Mouse (Mus musculus): ENCODE measurements around the gene Rita1. TPM values are rescaled to one million over a fixed set of nuclear protein-coding genes. Genes with fewer than 3 reads are reported as not detected.

Rita1 gene
- polyA plus RNA-seq, 1 experiment from 2014 or later = 26.5 TPM

DNA sequence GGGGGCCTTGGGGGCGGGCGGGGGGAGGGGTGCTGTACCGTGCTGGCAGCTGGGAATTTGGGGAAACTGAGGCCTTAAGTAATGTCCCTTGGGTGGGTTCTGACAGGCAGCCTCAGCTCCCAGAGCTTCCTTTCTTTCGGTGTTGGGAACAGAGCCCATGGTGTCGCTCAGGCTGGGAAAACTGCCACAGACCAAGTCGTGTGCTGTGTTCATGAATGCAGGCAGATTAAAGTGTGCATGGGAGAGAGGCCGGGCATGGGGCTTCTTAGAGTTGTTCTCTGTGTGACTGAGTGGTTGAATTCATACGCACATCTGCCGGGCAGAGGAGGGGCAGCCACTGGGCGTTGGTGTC is 9.4 kb upstream of the Rita1 start:
- Histone ChIP-seq H3K27me3 (ENCODE audit: control insufficient read depth, insufficient read depth, low read length) (no peaks in the 10 kb centered on the region), H3K4me1 (ENCODE audit: control insufficient read depth, insufficient read depth, low read length) (no peaks in the 10 kb centered on the region), H3K9me3 (ENCODE audit: control insufficient read depth, low read length) (no peaks in the 10 kb centered on the region), H3K4me3 (ENCODE audit: low read depth, low read length) (no peak overlapping the region), H3K9ac (replicated peaks; ENCODE audit: low read depth, low read length) (no peak overlapping the region), H3K27ac (ENCODE audit: low read depth, low read length) (no peak overlapping the region), H3K36me3 (ENCODE audit: control insufficient read depth, insufficient read depth, low read length) (peaks cover 53% of the 10 kb centered on the region), H3K4me2 (ENCODE audit: low read depth, low read length) (no peak overlapping the region)
- no peak for ATAC-seq (ENCODE audit: low read depth)
- WGBS = 92% methylated on average over 10 of the region's 10 CpGs

DNA sequence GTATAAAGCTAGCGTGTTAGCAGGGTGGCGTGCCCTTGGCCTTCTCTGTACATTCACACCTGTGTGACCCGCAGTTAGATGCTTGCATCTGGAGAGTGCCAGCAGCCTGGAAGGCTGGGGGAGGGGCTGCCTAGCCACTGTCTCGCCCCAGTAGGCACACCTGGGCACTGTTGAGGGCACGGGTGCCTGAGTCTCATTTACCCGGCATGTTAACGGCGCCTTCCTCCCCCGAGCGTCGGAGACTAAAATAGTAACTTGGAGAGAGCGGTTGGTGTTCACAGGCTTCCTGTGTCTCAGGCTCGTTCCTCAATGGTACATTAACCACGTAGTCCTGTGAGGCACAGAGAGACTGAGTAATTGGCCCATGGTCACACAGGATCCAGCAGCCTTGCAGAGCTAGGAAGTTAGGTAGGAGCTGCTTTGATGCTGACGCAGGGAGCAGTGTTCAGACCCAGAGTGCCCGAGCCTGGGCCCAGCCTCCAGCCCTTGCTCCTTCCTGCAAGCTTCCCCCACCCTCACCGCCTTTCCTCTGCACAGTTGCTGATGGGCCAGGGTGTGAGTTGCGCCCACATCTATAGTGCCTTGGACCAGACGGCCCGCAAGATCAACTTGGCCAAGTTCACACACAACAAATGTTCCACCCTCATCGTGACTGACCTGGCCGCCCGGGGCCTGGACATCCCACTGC is 8.8 kb upstream of the Rita1 start:
- Histone ChIP-seq H3K4me1 (ENCODE audit: control insufficient read depth, insufficient read depth, low read length) (no peaks in the 10 kb centered on the region), H3K9me3 (ENCODE audit: control insufficient read depth, low read length) (no peaks in the 10 kb centered on the region), H3K9ac (replicated peaks; ENCODE audit: low read depth, low read length) (no peak overlapping the region), H3K27ac (ENCODE audit: low read depth, low read length) (no peak overlapping the region), H3K36me3 (ENCODE audit: control insufficient read depth, insufficient read depth, low read length) (peaks cover 53% of the 10 kb centered on the region), H3K4me2 (ENCODE audit: low read depth, low read length) (no peak overlapping the region), H3K27me3 (ENCODE audit: control insufficient read depth, insufficient read depth, low read length) (no peaks in the 10 kb centered on the region), H3K4me3 (ENCODE audit: low read depth, low read length) (no peak overlapping the region)
- no peak for ATAC-seq (ENCODE audit: low read depth)
- 93% methylated on average over 23 of the region's 23 CpGs for WGBS

DNA sequence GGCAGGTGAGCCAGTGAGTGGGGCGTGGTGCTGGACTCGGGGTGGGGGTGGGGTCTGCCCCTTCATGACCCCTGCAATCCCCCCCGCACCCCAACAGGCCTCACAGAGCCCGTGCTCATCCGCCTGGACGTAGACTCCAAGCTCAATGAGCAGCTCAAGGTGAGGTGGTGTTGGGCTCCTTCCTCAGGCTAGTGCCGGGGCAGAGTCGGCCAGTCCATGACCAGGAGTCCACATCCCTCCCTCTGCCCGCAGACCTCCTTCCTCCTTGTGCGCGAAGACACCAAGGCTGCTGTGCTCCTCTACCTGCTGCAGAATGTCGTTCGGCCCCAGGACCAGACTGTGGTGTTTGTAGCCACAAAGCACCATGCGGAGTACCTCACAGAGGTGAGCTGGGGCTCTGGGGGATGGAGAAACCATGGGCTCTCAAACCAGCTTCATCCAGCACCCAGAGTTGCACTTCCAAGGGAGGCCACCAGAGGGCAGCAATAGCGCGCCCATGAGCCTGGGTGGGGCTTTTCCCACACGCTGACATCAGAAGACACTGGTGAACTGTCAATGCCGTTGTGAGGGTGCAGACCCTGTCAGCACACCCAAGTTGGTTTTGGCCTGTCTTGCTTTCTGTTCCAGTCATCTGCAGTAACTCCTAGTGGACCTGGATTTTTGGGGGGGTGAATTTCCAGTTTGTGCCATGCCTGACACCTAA is 8.1 kb upstream of the Rita1 start:
- Histone ChIP-seq H3K27me3 (ENCODE audit: control insufficient read depth, insufficient read depth, low read length) (no peaks in the 10 kb centered on the region), H3K27ac (ENCODE audit: low read depth, low read length) (no peak overlapping the region), H3K4me3 (ENCODE audit: low read depth, low read length) (no peak overlapping the region), H3K36me3 (ENCODE audit: control insufficient read depth, insufficient read depth, low read length) (peaks cover 53% of the 10 kb centered on the region), H3K4me1 (ENCODE audit: control insufficient read depth, insufficient read depth, low read length) (no peaks in the 10 kb centered on the region), H3K9ac (replicated peaks; ENCODE audit: low read depth, low read length) (no peak overlapping the region), H3K9me3 (ENCODE audit: control insufficient read depth, low read length) (no peaks in the 10 kb centered on the region), H3K4me2 (ENCODE audit: low read depth, low read length) (no peak overlapping the region)
- ATAC-seq (ENCODE audit: low read depth) = no peak
- 72% methylated on average over 18 of the region's 18 CpGs for WGBS

DNA sequence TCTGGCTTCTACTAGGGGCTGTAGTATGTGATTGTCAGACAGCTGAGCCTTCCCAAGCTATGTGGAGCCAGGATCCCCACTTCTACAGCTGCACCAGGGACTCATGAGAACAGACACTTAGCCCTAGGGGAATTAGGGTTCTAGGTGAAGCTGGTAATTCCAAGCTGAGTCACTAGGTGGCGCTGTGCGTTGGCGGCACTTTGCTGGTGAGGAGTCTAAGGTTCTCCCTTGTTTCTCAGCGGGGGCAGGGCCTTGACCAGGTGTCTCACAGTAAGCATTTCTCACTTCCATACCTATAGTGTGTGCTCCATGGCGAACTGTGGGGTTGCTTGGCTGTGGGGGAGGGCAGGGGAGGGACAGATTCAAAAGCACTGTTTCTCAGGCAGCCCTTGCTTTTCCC is 6.8 kb upstream of the Rita1 start:
- Histone ChIP-seq H3K27me3 (ENCODE audit: control insufficient read depth, insufficient read depth, low read length) (no peaks in the 10 kb centered on the region), H3K9ac (replicated peaks; ENCODE audit: low read depth, low read length) (no peak overlapping the region), H3K36me3 (ENCODE audit: control insufficient read depth, insufficient read depth, low read length) (peaks cover 41% of the 10 kb centered on the region), H3K4me1 (ENCODE audit: control insufficient read depth, insufficient read depth, low read length) (0 out of 2 replicates have a peak, but pooled peaks cover under 1% of the 10 kb centered on the region), H3K27ac (ENCODE audit: low read depth, low read length) (no peak overlapping the region), H3K4me3 (ENCODE audit: low read depth, low read length) (no peak overlapping the region), H3K9me3 (ENCODE audit: control insufficient read depth, low read length) (no peaks in the 10 kb centered on the region), H3K4me2 (ENCODE audit: low read depth, low read length) (no peak overlapping the region)
- 17% methylated on average over 5 of the region's 5 CpGs for WGBS
- ATAC-seq (ENCODE audit: low read depth) = no peak

DNA sequence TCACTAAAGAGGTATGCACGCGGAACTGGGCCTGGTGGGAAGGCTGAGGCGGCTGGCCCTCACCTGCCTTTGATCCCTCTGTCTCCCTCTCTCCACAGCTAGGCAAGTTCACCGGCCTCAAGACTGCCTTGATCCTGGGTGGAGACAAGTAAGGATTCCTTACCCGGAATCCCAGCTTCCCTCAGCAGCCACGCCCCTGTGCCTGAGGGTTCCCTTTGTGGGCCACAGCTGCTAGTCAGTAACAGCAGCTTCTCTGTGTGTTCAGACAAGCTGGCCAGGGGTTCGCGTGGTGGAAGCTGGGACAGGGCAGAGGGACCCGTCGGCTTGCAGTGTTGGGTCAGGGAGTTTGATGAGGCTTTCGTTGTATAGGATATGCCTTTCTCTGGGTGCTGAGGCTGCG is 6.4 kb upstream of the Rita1 start:
- H3K27ac ChIP-seq (ENCODE audit: low read depth, low read length) = no peak overlapping the region
- peaks cover 37% of the 10 kb centered on the region for H3K36me3 ChIP-seq (ENCODE audit: control insufficient read depth, insufficient read depth, low read length)
- no peaks in the 10 kb centered on the region for H3K27me3 ChIP-seq (ENCODE audit: control insufficient read depth, insufficient read depth, low read length)
- H3K4me2 ChIP-seq (ENCODE audit: low read depth, low read length) = no peak overlapping the region
- H3K4me1 ChIP-seq (ENCODE audit: control insufficient read depth, insufficient read depth, low read length) = peaks cover 5% of the 10 kb centered on the region
- ATAC-seq (ENCODE audit: low read depth) = no peak
- H3K4me3 ChIP-seq (ENCODE audit: low read depth, low read length) = no peak overlapping the region
- WGBS = 90% methylated on average over 12 of the region's 12 CpGs
- H3K9me3 ChIP-seq (ENCODE audit: control insufficient read depth, low read length) = no peaks in the 10 kb centered on the region
- H3K9ac ChIP-seq (replicated peaks; ENCODE audit: low read depth, low read length) = no peak overlapping the region

DNA sequence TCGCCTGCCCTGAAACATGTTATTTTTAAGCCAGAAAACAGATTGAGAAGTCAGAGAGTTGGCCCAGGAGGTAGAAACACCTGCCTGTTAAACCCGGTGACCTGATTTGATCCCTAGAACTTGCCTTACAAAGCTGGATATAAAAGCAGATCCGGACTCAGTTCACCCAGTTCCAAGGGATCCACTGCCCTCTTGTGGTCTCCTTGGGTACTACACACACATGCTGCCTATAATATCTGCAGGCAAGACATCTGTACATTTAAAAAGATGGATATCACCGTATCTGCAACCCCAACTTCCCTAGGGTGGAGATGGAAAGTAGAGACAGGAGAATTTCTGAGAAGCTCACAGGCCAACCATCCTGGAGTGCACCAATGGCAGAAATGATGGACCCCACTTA is 3.5 kb upstream of the Rita1 start:
- no peaks in the 10 kb centered on the region for H3K27me3 ChIP-seq (ENCODE audit: control insufficient read depth, insufficient read depth, low read length)
- H3K4me1 ChIP-seq (ENCODE audit: control insufficient read depth, insufficient read depth, low read length) = peaks cover 17% of the 10 kb centered on the region
- H3K4me2 ChIP-seq (ENCODE audit: low read depth, low read length) = no peak overlapping the region
- no peaks in the 10 kb centered on the region for H3K9me3 ChIP-seq (ENCODE audit: control insufficient read depth, low read length)
- H3K9ac ChIP-seq (replicated peaks; ENCODE audit: low read depth, low read length) = no peak overlapping the region
- ATAC-seq (ENCODE audit: low read depth) = no peak
- 94% methylated on average over 4 of the region's 4 CpGs for WGBS
- peaks cover 16% of the 10 kb centered on the region for H3K36me3 ChIP-seq (ENCODE audit: control insufficient read depth, insufficient read depth, low read length)
- H3K27ac ChIP-seq (ENCODE audit: low read depth, low read length) = no peak overlapping the region
- no peak overlapping the region for H3K4me3 ChIP-seq (ENCODE audit: low read depth, low read length)

DNA sequence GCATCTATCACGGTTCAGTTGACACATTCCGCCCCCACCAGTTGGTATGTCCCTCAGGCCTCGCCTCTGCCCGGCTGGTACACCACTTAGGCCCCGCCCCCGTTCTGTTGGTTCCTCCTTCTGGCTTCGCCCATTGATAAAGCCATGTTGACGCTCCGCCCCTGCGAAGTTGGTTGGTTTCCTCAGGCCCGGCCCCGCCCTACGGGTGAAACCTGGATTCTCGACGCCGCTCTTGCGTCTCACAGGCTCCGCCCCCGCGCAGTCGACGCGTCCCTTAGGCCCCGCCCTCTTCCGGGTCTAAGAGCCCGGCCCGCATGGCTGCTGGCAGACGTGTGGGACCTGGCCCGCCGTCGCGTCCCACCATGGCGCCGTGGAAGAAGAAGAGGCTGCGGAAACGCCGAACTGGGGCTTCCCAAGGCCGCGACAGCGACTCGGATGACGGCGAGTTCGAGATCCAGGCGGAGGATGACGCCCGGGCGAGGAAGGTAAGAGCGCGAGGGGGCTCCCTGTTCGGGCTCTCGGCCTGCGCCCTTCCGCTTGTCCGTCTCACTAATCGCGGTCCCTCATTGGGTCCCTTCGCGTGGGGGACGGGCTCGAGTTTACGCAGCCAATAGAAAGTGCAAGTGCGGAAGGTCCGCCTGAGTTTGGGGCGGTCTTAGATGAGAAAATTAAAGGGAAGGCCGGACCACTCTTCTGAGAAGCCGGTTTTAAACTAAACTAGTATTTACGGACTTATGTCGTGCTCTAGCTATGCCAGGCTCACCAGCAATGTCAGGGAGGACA is 624 bp upstream of the Rita1 start:
- under 1% methylated on average over 69 of the region's 69 CpGs for WGBS
- Histone ChIP-seq H3K27me3 (ENCODE audit: control insufficient read depth, insufficient read depth, low read length) (no peaks in the 10 kb centered on the region), H3K9ac (replicated peaks; ENCODE audit: low read depth, low read length) (peak overlapping the region; percentile 58), H3K4me3 (ENCODE audit: low read depth, low read length) (peak overlapping the region; percentile 60), H3K27ac (ENCODE audit: low read depth, low read length) (peak overlapping the region; percentile 88), H3K36me3 (ENCODE audit: control insufficient read depth, insufficient read depth, low read length) (peaks cover 10% of the 10 kb centered on the region), H3K4me1 (ENCODE audit: control insufficient read depth, insufficient read depth, low read length) (peaks cover 22% of the 10 kb centered on the region), H3K9me3 (ENCODE audit: control insufficient read depth, low read length) (no peaks in the 10 kb centered on the region), H3K4me2 (ENCODE audit: low read depth, low read length) (peak overlapping the region; percentile 85)
- ATAC-seq (ENCODE audit: low read depth) = peak; percentile 94

DNA sequence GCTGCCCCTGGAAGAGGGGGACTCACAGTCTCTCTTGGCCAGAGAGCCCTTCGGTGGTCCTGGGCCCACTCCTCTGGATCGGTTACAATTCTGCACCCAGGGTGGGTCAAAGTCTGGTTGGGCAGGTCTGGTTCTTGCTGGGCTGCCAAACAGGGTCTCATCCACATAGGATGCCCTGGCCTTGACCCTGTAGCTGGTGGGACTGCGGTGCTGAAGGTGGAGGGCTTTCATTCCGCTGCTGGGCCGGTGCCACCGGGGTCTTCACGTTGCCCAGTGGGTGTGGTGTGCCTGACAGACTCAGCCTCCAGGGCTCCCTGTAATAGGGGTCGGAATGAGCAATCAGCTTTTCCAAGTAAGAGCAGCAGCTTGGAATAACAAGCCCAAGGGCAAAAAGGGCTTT is 973 bp downstream of the Rita1 start:
- Histone ChIP-seq H3K9me3 (ENCODE audit: control insufficient read depth, low read length) (no peaks in the 10 kb centered on the region), H3K4me2 (ENCODE audit: low read depth, low read length) (peak overlapping the region; percentile 85), H3K36me3 (ENCODE audit: control insufficient read depth, insufficient read depth, low read length) (no peaks in the 10 kb centered on the region), H3K27ac (ENCODE audit: low read depth, low read length) (no peak overlapping the region), H3K9ac (replicated peaks; ENCODE audit: low read depth, low read length) (peak overlapping the region; percentile 57), H3K4me3 (ENCODE audit: low read depth, low read length) (peak overlapping the region; percentile 60), H3K27me3 (ENCODE audit: control insufficient read depth, insufficient read depth, low read length) (no peaks in the 10 kb centered on the region), H3K4me1 (ENCODE audit: control insufficient read depth, insufficient read depth, low read length) (peaks cover 22% of the 10 kb centered on the region)
- 48% methylated on average over 8 of the region's 8 CpGs for WGBS
- no peak for ATAC-seq (ENCODE audit: low read depth)

DNA sequence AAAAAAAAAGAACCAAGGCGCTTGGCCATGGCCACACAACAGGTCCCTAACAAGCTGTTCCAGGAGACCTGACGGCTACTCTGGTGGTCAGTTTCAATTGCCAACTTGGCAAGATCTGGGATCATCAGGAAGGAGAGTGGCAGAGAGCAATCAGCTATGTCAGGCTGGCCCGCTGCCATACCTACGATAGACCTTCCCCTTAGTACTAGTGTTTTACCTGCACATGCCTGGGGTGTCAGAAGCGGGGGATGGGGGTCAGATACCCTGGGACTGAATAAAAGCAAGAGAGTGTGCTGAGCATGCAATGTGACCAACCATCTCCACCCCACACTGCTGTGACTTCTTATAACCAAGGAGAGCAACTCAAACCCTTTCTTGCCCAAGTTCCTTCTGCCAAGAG is 1.5 kb downstream of the Rita1 start:
- Histone ChIP-seq H3K4me2 (ENCODE audit: low read depth, low read length) (peak overlapping the region; percentile 85; the same call in 1 of the 2 replicates), H3K36me3 (ENCODE audit: control insufficient read depth, insufficient read depth, low read length) (no peaks in the 10 kb centered on the region), H3K27me3 (ENCODE audit: control insufficient read depth, insufficient read depth, low read length) (no peaks in the 10 kb centered on the region), H3K4me3 (ENCODE audit: low read depth, low read length) (peak overlapping the region; percentile 60), H3K9ac (replicated peaks; ENCODE audit: low read depth, low read length) (peak overlapping the region; percentile 57; the same call in 1 of the 2 replicates), H3K4me1 (ENCODE audit: control insufficient read depth, insufficient read depth, low read length) (peaks cover 22% of the 10 kb centered on the region), H3K9me3 (ENCODE audit: control insufficient read depth, low read length) (no peaks in the 10 kb centered on the region), H3K27ac (ENCODE audit: low read depth, low read length) (no peak overlapping the region)
- WGBS = 95% methylated on average over 5 of the region's 5 CpGs
- ATAC-seq (ENCODE audit: low read depth) = no peak

Data from neural tube, embryonic 14.5 days (tissue).